Mouse (Mus musculus): ENCODE measurements at regions not wholly inside any gene's neighbourhood (a gene's known extent, or its start where the extent isn't known, plus 50 kb on each side); places are given as distances from the start of the nearest gene placed in this dataset.

- no peak for DNase-seq (ENCODE audit: extremely low spot score, low spot score)
These were observed 124.1 kb downstream of the Edn3 start for GRCm38 (mm10) chr2:174884232-174885225.

GRCm38 (mm10) chr2:174892658-174893057, 117.4 kb upstream of the Gm14444 start:
- no peak for DNase-seq (ENCODE audit: extremely low spot score, low spot score)

- DNase-seq (ENCODE audit: extremely low spot score, low spot score): no peak
These were observed 112.6 kb upstream of the Gm14444 start for GRCm38 (mm10) chr2:174897424-174897823.

DNA sequence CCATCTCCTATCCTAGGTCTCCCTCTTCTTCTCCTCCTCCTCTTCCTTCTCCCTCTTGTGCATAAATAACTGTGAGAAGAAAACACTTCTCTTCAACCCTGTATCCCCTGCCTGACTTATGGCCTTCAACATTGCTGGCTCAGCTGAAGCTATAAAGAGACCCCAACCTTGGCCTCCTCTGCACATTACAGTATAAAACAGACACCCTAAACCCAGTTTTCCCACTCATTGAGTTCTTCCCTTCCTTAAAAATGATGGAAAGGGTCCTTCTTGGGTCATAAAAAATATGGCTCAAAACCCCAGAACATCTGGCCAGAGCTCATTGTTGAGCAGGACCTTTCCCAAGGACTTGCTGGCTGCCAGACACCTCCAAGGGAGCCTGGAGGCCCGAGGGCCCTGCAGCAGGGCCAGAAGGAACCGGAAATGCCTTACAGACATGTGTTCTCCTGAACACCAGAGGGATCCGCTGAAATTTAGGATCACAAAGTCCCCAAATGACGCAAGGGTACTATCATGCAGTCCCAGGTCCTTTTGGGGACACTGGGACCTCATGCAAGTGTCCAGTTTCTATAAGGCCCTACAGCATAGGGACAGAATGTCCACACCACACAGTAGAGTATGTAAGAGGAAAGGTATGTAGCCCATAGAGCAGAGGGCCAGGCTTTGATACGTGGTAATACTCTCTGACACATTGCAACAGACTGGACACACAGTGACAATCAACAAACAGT, 109.9 kb upstream of the Gm14444 start:
- no peak for DNase-seq (ENCODE audit: extremely low spot score, low spot score)

- peak; percentile 60 for DNase-seq (ENCODE audit: extremely low spot score, low spot score)
These were observed 109.4 kb upstream of the Gm14444 start for GRCm38 (mm10) chr2:174900671-174900991.

DNA sequence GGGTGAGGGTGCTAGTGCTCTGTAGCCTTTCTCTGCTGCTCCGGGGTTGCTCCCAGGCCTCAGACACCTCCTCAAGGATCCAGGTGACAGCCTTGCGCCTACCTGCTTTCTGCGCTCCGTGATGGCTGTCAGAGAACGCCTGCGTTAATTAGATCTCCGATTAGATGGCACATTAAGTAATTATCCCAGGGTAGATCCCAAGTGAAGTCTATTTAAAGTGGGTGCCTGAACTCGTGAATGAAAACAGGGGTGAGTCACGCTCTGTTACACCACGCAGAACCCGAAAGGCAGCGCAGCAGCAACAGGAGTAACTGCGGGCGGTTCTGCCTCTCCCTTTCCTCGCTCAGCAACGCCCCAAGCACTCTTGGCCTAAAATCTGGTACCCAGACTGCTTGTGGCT, 108.2 kb upstream of the Gm14444 start:
- DNase-seq (ENCODE audit: extremely low spot score, low spot score): no peak

DNA sequence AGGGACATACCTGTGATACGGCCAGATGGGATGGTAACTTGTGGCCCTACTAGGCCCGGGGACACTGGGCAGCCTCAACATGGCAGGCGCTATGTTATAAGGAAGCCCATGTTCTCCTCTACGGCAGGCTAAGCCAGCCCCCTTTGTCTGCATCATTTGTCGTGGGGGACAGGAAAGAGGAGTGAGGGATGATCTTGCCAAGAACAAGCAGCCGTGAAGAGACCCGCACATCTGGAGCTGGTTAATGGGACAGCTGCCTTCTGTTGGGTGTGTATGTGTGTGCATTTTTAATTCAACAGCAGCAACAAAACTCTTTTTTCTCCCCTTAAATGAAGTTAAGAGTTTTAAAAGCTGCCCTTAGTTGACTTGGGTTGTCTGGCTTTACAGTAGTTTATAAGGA, 106.4 kb upstream of the Gm14444 start:
- peak; percentile 27 for DNase-seq (ENCODE audit: extremely low spot score, low spot score)

DNA sequence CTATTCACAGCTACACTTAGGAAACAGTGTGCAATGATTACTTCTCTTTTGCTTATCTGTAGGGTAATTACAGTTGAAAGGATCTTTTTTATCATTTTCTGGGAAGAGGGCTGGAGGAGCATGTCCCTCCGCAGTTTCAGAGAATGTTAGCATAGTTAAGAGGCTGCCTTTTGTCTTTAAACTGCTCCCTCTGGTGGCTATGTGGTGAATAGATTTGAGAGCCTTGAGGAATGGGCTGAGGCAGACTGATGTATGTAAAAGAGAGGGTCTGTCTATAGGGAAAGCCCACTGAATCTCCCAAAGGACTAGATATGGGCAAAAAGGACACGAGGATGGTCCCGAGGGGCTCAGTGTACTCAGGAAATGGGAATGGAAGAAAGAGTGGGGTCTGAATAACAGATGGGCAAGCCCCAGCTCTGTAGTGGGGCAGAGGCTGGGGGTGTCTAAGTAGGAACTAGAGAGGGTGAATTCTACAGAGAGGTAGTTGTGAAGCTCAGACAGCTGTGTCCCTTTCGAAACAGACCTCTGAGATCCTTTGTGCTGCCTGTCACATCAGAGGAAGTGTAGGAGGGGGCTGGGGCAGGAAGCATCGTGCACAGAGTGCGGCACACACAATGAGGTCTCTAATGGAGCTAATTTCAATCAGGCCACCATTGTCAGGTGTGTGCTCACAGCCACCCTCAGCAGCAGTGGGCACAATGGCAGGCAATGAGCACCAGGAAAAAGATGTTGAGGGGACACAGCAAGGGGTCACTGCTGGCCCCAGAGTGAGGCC, 104.0 kb upstream of the Gm14444 start:
- DNase-seq (ENCODE audit: extremely low spot score, low spot score): peak; percentile 52

GRCm38 (mm10) chr2:174917146-174917905, 92.7 kb upstream of the Gm14444 start:
- peak; percentile 79 for DNase-seq (ENCODE audit: extremely low spot score, low spot score)

GRCm38 (mm10) chr2:174917975-174918374, 92.1 kb upstream of the Gm14444 start:
- peak; percentile 60 for DNase-seq (ENCODE audit: extremely low spot score, low spot score)

DNA sequence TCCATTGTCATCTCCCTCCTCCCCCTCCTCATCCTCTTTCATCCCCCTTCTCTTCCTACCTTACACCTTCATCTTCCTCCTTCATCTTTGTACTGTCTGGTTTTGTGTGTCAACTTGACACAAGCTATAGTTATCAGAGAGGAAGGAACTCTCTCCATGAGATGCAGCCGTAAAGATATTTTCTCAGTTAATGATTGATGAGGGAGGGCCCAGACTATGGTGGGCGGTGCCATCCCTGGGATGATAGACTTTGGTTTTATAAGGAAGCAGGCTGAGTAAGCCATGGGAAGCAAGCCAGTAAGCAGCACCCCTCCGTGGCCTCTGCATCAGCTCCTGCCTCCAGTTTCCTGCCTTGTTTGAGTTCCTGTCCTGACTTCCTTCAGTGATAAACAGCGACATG, 87.8 kb upstream of the Gm14444 start:
- DNase-seq (ENCODE audit: extremely low spot score, low spot score): no peak

GRCm38 (mm10) chr2:174929718-174930117, 80.3 kb upstream of the Gm14444 start:
- DNase-seq (ENCODE audit: extremely low spot score, low spot score): no peak

DNA sequence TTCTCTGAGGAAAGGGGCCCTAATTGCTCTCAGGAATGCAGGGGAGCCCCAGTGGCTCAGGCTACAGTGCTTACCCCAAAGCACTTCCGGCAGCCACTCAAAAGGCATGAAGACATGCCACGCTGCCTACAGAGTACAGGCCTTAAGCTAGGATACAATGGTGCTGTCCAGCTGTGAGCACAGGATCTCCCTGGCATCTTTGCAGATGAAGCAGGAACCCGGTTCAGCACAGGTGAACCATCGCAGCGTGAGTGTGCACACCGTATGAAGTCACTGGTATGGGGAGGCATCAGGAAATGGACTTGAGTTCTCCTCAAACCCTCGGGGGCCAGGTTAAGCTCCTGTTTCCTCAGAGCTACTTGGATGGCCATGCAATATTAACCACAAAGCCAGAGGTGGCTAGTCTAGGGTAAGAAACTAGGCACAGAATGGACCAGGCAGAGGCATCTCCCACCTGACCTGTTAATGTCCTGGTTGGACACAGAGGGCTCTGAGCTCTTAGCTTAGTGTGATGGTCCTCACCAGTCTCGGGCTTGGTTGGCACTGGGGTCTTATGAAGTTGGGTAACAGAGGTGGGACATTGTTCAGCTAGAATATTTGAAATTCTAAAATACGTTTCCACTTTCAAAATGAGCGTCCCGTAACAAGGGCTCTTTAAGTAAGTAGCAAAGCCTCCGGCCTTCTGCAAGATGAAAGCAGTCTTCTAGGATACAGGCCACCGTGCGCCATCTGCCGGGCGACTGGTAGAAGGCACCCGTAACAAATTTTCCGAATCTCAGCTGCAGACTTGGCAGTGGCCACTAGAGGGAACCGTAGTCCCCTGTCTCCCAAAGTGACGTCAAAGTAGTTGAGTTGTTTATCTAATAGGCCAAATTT, 77.7 kb upstream of the Gm14444 start:
- DNase-seq (ENCODE audit: extremely low spot score, low spot score): peak; percentile 91

DNA sequence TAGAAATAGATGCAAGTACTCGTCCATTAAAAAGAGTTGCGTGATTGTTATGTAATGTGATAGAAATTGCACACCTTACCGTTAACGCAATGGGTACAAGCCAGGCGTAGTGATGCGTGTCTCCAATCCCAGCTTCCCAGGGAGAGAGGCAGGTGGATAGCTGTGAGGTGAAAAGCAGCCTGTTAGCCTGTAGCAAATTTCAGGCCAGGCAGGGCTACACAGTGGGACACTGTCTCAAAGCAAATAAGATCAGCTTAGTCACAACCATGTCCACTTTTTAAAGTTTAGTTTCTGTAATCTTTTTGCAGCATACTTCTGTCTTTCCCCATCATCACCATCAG, 77.1 kb upstream of the Gm14444 start:
- DNase-seq (ENCODE audit: extremely low spot score, low spot score): no peak

- peak; percentile 56 for DNase-seq (ENCODE audit: extremely low spot score, low spot score)
These were observed 73.4 kb upstream of the Gm14444 start for GRCm38 (mm10) chr2:174936665-174937064.

DNA sequence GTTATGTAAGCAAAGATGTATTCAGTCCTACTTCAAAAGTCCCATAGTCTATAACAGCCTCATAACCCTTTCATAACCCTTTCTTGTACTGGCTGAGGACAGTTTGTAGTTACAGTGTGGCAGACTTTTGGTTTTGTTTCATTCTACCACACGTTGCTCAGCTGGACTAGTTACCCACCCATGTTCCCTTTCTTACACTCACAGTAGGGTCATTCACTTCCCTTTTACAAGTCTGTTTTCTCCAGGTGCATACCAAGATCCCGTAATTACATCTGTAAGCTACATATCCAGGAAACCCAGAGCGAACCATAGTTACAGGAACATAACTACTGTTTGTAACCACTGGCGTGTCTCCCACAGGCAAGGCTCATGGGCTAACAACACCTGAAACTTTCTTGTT, 72.1 kb upstream of the Gm14444 start:
- DNase-seq (ENCODE audit: extremely low spot score, low spot score): no peak

DNA sequence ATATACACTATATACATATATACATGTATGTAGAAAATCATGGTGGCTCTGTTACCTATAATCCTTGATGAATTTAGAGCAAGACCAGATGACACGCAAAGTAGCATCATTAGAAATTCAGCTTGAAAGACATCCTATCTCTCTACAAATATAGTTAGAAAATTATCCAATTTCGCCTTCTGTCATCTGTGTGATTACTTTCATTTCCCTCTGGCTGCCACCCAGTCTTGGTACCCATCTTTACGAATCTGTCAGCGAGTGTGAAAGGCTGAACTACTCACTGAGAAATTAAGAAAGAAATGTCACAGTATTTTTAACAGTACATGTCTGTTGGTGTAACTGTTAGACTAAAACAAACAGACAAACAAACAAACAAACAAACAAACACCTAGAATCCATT, 67.8 kb upstream of the Gm14444 start:
- DNase-seq (ENCODE audit: extremely low spot score, low spot score): no peak

DNA sequence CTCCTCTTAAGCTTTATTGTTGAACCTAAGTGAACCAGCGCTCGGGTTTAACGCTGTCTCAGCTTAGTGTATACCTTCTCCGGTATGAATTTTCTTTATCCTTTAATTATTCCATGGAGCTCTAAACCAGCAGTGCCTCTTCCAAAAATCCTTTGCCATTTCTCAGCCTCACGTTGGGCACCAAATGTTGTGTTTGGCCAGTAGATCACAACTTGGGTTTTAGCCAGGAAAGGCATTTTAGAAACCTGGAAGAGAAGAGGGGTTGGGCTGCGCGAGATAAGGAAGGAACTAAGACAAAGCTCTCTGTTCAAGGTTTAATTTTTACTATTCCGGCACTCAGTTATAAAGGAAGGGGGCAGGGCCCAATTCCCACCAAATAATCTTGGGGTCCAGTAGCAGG, 61.9 kb upstream of the Gm14444 start:
- DNase-seq (ENCODE audit: extremely low spot score, low spot score): no peak

Measured in neural tube, embryonic 10.5 days (tissue).